Mouse (Mus musculus): Measurements from ENCODE around the gene Slc25a41. TPM values are rescaled to one million over a fixed set of nuclear protein-coding genes. Genes with fewer than 3 reads are reported as not detected.
"Not testable (repeated sequence)": the region's sequence is repeated elsewhere in the genome, so short reads cannot be mapped to it uniquely, and the experiment has no call there.

The Slc25a41 gene
- polyA plus RNA-seq, 1 experiment from 2014 or later, result 0.26 TPM

GRCm38 (mm10) chr17:57063031-57063430 is 21.6 kb upstream of the Slc25a41 start:
- H3K36me3 ChIP-seq, result 0 out of 2 replicates have a peak, but pooled peaks cover 4% of the 10 kb centered on the region
- H3K9me3 ChIP-seq (replicated peaks), result no peaks in the 10 kb centered on the region
- H3K4me2 ChIP-seq, result peak overlapping the region; percentile 60
- peak overlapping the region; percentile 50 for H3K9ac ChIP-seq
- H3K27ac ChIP-seq, result peak overlapping the region; percentile 91
- WGBS, result 6% methylated on average over 8 of the region's 8 CpGs
- H3K27me3 ChIP-seq, result peaks cover 33% of the 10 kb centered on the region
- H3K4me1 ChIP-seq, result peaks cover 37% of the 10 kb centered on the region
- ATAC-seq (replicated peaks; ENCODE audit: low FRiP score), result no peak
- peak overlapping the region; percentile 53 for H3K4me3 ChIP-seq (replicated peaks)

GRCm38 (mm10) chr17:57062548-57062947 is 21.1 kb upstream of the Slc25a41 start:
- H3K4me3 ChIP-seq (replicated peaks), result peak overlapping the region; percentile 53
- peak overlapping the region; percentile 91 for H3K27ac ChIP-seq
- WGBS, result under 1% methylated on average over 22 of the region's 22 CpGs
- H3K36me3 ChIP-seq, result 0 out of 2 replicates have a peak, but pooled peaks cover 4% of the 10 kb centered on the region
- ATAC-seq (replicated peaks; ENCODE audit: low FRiP score), result no peak
- peaks cover 33% of the 10 kb centered on the region for H3K27me3 ChIP-seq
- peaks cover 37% of the 10 kb centered on the region for H3K4me1 ChIP-seq
- no peaks in the 10 kb centered on the region for H3K9me3 ChIP-seq (replicated peaks)
- H3K9ac ChIP-seq, result peak overlapping the region; percentile 50
- peak overlapping the region; percentile 60 for H3K4me2 ChIP-seq

GRCm38 (mm10) chr17:57062011-57062521 is 20.6 kb upstream of the Slc25a41 start:
- H3K9me3 ChIP-seq (replicated peaks), result no peaks in the 10 kb centered on the region
- H3K9ac ChIP-seq, result peak overlapping the region; percentile 50
- H3K4me1 ChIP-seq, result peaks cover 37% of the 10 kb centered on the region
- peak; percentile 38 for ATAC-seq (replicated peaks; ENCODE audit: low FRiP score)
- WGBS, result under 1% methylated on average over 39 of the region's 39 CpGs
- peak overlapping the region; percentile 53 for H3K4me3 ChIP-seq (replicated peaks)
- peak overlapping the region; percentile 60 for H3K4me2 ChIP-seq
- H3K36me3 ChIP-seq, result 0 out of 2 replicates have a peak, but pooled peaks cover 8% of the 10 kb centered on the region
- H3K27ac ChIP-seq, result peak overlapping the region; percentile 91
- H3K27me3 ChIP-seq, result peaks cover 33% of the 10 kb centered on the region

- Histone ChIP-seq H3K27me3 (peaks cover 33% of the 10 kb centered on the region), H3K4me3 (replicated peaks) (peak overlapping the region; percentile 84), H3K4me2 (peak overlapping the region; percentile 93), H3K9me3 (replicated peaks) (no peaks in the 10 kb centered on the region), H3K27ac (peak overlapping the region; percentile 84), H3K36me3 (peaks cover 11% of the 10 kb centered on the region; the same call in 1 of the 2 replicates), H3K4me1 (peaks cover 37% of the 10 kb centered on the region), H3K9ac (no peak overlapping the region)
- 40% methylated on average over 10 of the region's 10 CpGs for WGBS
- no peak for ATAC-seq (replicated peaks; ENCODE audit: low FRiP score)
These were observed 19.6 kb upstream of the Slc25a41 start for GRCm38 (mm10) chr17:57061069-57061468.

- WGBS, result under 1% methylated on average over 44 of the region's 44 CpGs
- peak overlapping the region; percentile 84 for H3K27ac ChIP-seq
- H3K9ac ChIP-seq, result peak overlapping the region; percentile 75
- H3K36me3 ChIP-seq, result peaks cover 17% of the 10 kb centered on the region
- peaks cover 37% of the 10 kb centered on the region for H3K4me1 ChIP-seq
- peak overlapping the region; percentile 93 for H3K4me2 ChIP-seq
- peak overlapping the region; percentile 84 for H3K4me3 ChIP-seq (replicated peaks)
- H3K9me3 ChIP-seq (replicated peaks), result no peaks in the 10 kb centered on the region
- H3K27me3 ChIP-seq, result peaks cover 33% of the 10 kb centered on the region
- ATAC-seq (replicated peaks; ENCODE audit: low FRiP score), result peak; percentile 88
These were observed 18.9 kb upstream of the Slc25a41 start for GRCm38 (mm10) chr17:57060231-57060801.

- WGBS, result 0% methylated on average over 33 of the region's 45 CpGs
- H3K4me3 ChIP-seq (replicated peaks), result peak within 1 kb of the TSS; percentile 84
- ATAC-seq (replicated peaks; ENCODE audit: low FRiP score), result peak; percentile 69
These were observed 18.1 kb upstream of the Slc25a41 start, which contains the start of gene Slc25a23 for GRCm38 (mm10) chr17:57059486-57059977. Slc25a23 (minus strand) TSS chr17:57059863.

GRCm38 (mm10) chr17:57058891-57059485 is 17.5 kb upstream of the Slc25a41 start, which contains the start of gene Crb3:
Crb3 (plus strand) TSS chr17:57059105.
- peaks cover 28% of the 10 kb centered on the region for H3K36me3 ChIP-seq
- no peaks in the 10 kb centered on the region for H3K9me3 ChIP-seq (replicated peaks)
- peaks cover 29% of the 10 kb centered on the region for H3K27me3 ChIP-seq
- 2% methylated on average over 14 of the region's 22 CpGs for WGBS
- peaks cover 37% of the 10 kb centered on the region for H3K4me1 ChIP-seq
- H3K27ac ChIP-seq, result peak within 1 kb of the TSS; percentile 84
- H3K4me3 ChIP-seq (replicated peaks), result peak within 1 kb of the TSS; percentile 84
- no peak for ATAC-seq (replicated peaks; ENCODE audit: low FRiP score)
- H3K9ac ChIP-seq, result peak within 1 kb of the TSS; percentile 75
- peak within 1 kb of the TSS; percentile 93 for H3K4me2 ChIP-seq

More at GRCm38 (mm10) chr17:57059486-57059977, 18.1 kb upstream of the Slc25a41 start, which contains the start of gene Slc25a23:
- peak within 1 kb of the TSS; percentile 84 for H3K27ac ChIP-seq
- peak within 1 kb of the TSS; percentile 75 for H3K9ac ChIP-seq
- peaks cover 24% of the 10 kb centered on the region for H3K36me3 ChIP-seq
- H3K4me1 ChIP-seq, result peaks cover 37% of the 10 kb centered on the region
- peaks cover 33% of the 10 kb centered on the region for H3K27me3 ChIP-seq
- H3K9me3 ChIP-seq (replicated peaks), result no peaks in the 10 kb centered on the region
- peak within 1 kb of the TSS; percentile 93 for H3K4me2 ChIP-seq

- Histone ChIP-seq H3K9me3 (replicated peaks) (no peaks in the 10 kb centered on the region), H3K4me1 (peaks cover 24% of the 10 kb centered on the region), H3K4me2 (no peak overlapping the region), H3K36me3 (peaks cover 49% of the 10 kb centered on the region), H3K27me3 (peaks cover 5% of the 10 kb centered on the region), H3K9ac (no peak overlapping the region), H3K4me3 (replicated peaks) (no peak overlapping the region), H3K27ac (no peak overlapping the region)
- 83% methylated on average over 3 of the region's 3 CpGs for whole genome bisulfite sequencing
- no peak for ATAC-seq (replicated peaks; ENCODE audit: low FRiP score)
These were observed 14.8 kb upstream of the Slc25a41 start for GRCm38 (mm10) chr17:57056246-57056645.

- H3K4me2 ChIP-seq; H3K9me3 ChIP-seq (replicated peaks); H3K27me3 ChIP-seq; H3K27ac ChIP-seq; ATAC-seq (replicated peaks; ENCODE audit: low FRiP score); H3K4me3 ChIP-seq (replicated peaks); H3K9ac ChIP-seq; H3K4me1 ChIP-seq: not testable (repeated sequence)
- H3K36me3 ChIP-seq, result peaks cover 66% of the 10 kb centered on the region
- 90% methylated on average over 4 of the region's 4 CpGs for WGBS
These were observed 10.2 kb upstream of the Slc25a41 start for GRCm38 (mm10) chr17:57051679-57052078.

GRCm38 (mm10) chr17:57048816-57049215 is 7.4 kb upstream of the Slc25a41 start:
- 87% methylated on average over 3 of the region's 3 CpGs for WGBS
- Histone ChIP-seq H3K4me1 (0 out of 2 replicates have a peak, but pooled peaks cover 5% of the 10 kb centered on the region), H3K9me3 (replicated peaks) (no peaks in the 10 kb centered on the region), H3K9ac (no peak overlapping the region), H3K27me3 (no peaks in the 10 kb centered on the region), H3K4me2 (no peak overlapping the region), H3K4me3 (replicated peaks) (no peak overlapping the region), H3K27ac (no peak overlapping the region), H3K36me3 (peaks cover 54% of the 10 kb centered on the region)
- no peak for ATAC-seq (replicated peaks; ENCODE audit: low FRiP score)

- H3K4me3 ChIP-seq (replicated peaks), result no peak overlapping the region
- WGBS, result 49% methylated on average over 5 of the region's 5 CpGs
- H3K9me3 ChIP-seq (replicated peaks), result no peaks in the 10 kb centered on the region
- H3K27me3 ChIP-seq, result no peaks in the 10 kb centered on the region
- H3K4me1 ChIP-seq, result 0 out of 2 replicates have a peak, but pooled peaks cover 5% of the 10 kb centered on the region
- H3K36me3 ChIP-seq, result peaks cover 40% of the 10 kb centered on the region
- no peak overlapping the region for H3K27ac ChIP-seq
- no peak overlapping the region for H3K9ac ChIP-seq
- ATAC-seq (replicated peaks; ENCODE audit: low FRiP score), result peak; percentile 34
- no peak overlapping the region for H3K4me2 ChIP-seq
These were observed 6.0 kb upstream of the Slc25a41 start for GRCm38 (mm10) chr17:57047406-57047805.

GRCm38 (mm10) chr17:57038978-57039377 is 2.5 kb downstream of the Slc25a41 start:
- H3K4me3 ChIP-seq (replicated peaks), result no peak overlapping the region
- H3K27ac ChIP-seq, result no peak overlapping the region
- H3K9ac ChIP-seq, result no peak overlapping the region
- H3K27me3 ChIP-seq, result peaks cover 15% of the 10 kb centered on the region
- 0 out of 2 replicates have a peak overlapping the region, but pooled peaks have one; percentile 39 for H3K4me2 ChIP-seq
- ATAC-seq (replicated peaks; ENCODE audit: low FRiP score), result no peak
- no peaks in the 10 kb centered on the region for H3K9me3 ChIP-seq (replicated peaks)
- 47% methylated on average over 8 of the region's 8 CpGs for WGBS
- no peaks in the 10 kb centered on the region for H3K36me3 ChIP-seq
- H3K4me1 ChIP-seq, result peaks cover 3% of the 10 kb centered on the region; the same call in 1 of the 2 replicates

Measured in kidney, embryonic 15.5 days (tissue).